Mouse (Mus musculus) thymus, postnatal 10 days (tissue): ENCODE data around the gene Nsmce4a.
A peak's percentile ranks its signal among the peaks of the same experiment; 100 is the strongest.
"Not testable (repeated sequence)": the region's sequence is repeated elsewhere in the genome, so short reads cannot be mapped to it uniquely, and the experiment has no call there.

Experiments used
- DNase-seq, 2 experiments: peaks; one replicate each; pipeline ENCODE4 v3.0.0; 2021; ENCODE audit warnings: low spot score in 2 of 2

Gene Nsmce4a

DNA sequence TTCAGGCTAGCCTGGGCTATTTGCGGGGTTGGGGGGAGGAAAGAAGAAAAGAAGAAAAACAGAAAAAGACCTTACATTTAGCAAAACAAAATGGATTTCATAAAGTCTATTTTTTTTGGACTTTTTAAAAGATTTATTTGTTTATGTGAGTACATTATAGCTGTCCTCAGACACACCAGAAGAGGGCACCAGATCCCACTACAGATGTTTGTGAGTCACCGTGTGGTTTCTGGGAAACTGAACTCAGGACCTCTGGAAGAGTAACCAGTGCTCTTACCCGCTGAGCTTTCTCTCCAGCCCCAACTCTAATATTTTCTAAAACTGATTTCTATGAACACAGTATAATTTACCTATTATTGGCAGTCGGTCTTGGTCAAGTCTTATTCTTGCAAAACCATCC is 37.7 kb downstream of the Nsmce4a start:
- DNase-seq: no peak

GRCm38 (mm10) chr7:130533316-130534260 is 39.3 kb downstream of the Nsmce4a start:
- DNase-seq: peak; percentile 50 to 84

- not testable (repeated sequence) for DNase-seq
These were observed 41.8 kb downstream of the Nsmce4a start for GRCm38 (mm10) chr7:130531138-130531537.

GRCm38 (mm10) chr7:130527306-130527705 is 45.6 kb downstream of the Nsmce4a start:
- DNase-seq: no peak

GRCm38 (mm10) chr7:130523451-130523850 is 49.5 kb downstream of the Nsmce4a start:
- DNase-seq: no peak

DNA sequence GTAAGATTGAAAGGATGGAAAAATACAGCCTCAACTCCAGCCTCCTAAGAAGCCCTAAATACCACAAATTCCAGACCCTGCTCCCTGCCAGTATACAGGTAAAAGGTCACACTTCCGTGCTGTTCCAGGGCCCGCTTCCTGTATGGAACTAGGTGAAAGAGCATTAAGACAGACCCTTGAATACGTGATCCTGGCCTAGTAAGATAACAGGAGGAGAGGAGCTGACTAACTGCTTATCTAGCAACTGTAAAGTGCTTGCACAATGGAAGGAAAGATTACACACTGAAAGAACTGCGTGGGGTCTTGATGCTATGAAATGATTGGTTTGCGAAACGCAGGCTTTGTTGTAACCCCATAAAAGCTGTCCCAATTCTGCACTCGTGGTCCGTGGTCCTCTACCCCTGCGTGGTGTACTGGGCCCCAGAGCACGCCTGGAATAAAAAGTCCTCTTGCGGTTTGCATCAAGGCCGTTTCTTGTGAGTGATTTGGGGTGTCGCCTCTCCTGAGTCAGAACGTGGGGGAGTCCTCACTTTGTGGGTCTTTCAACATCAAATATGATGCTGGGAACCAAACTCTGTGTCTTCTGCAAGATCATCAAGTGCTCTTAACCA is 52.0 kb downstream of the Nsmce4a start:
- DNase-seq: no peak

- no peak for DNase-seq
These were observed 52.9 kb downstream of the Nsmce4a start, which contains the start of gene Ate1 for GRCm38 (mm10) chr7:130520049-130520425. TSS of gene Ate1 (minus strand) at chr7:130520369.

GRCm38 (mm10) chr7:130519096-130520048 is 53.5 kb downstream of the Nsmce4a start:
- DNase-seq: peak; percentile 93 to 98

DNA sequence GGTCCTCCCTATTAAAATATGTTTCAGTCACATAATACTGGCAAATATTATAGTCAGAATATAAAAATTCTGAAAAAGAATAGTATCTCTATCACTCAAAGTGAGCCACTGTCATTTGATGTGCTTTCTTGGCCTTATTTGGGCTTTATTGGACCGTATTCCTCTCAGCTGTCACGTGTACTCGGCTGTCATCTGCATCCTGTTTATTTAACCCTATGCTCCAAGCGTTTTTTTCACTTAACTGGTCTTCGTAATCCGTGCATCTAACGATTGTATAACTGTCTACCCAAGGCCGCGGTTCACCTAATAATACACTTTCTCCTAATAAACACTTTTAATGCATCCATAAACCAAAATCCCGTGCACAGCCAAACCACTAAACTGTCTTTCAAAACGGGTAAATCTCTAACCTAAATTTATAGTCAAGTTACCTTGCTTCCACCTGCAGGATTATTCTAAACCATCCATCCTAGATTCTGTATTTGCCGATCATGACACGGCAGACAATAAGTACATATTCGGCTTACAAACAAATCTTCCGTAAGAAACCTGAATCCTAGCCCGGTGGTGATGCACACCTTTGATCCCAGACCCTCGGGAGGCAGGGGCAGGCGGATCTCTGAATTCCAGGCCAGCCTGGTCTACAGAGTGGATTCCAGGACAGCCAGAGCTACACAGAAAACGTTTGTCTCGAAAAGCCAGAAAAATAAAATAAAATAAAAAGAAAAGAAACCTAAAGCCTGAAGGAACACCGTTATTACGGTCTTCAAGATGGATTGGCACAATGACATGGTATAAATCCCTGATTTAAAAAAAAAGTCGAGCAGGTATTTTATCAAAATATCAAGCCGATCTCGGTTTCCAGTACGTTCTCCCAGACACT is 54.5 kb downstream of the Nsmce4a start:
- DNase-seq: peak in 1 of 2 experiments; percentile 10

DNA sequence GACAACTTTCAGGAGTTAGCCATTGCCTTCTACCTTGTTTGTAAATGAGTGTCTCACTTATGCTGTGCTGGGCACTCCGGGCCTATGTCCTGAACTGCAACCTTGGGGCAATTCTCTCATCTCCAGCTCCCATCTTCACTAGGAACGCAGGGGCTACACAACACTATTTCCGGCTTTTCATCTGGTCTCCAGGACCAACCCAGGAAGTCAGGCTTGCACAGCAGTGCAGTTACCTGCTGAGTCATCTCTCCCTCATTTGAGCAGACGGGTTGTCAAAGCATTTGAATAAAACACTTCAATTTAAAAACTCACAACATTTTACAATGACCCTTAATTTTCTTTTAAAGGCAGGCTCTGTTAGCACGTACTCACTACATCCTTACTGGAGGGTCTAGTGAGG is 62.7 kb downstream of the Nsmce4a start:
- no peak for DNase-seq

DNA sequence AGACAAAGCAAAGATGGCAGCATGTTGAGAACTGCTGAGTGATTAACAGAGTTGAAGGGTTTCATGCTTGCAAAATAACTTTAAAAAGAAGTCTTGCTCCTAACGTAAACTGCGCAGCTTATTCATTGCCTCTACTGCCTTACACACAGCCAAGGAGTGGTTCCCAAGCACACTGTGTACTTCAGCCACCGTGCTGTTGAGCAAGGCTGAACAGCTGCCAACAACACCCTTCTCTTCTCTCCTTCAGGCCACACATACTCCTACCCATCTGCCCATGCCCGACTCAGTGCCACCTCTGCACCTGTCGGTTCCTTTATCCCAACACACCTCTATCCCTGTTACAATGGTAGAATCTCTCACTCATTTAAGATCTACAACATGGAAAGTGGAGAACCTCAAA is 69.9 kb downstream of the Nsmce4a start:
- DNase-seq: no peak

GRCm38 (mm10) chr7:130501499-130501898 is 71.4 kb downstream of the Nsmce4a start:
- no peak for DNase-seq

- DNase-seq: no peak
These were observed 79.6 kb downstream of the Nsmce4a start for GRCm38 (mm10) chr7:130493346-130493745.

- no peak for DNase-seq
These were observed 80.9 kb downstream of the Nsmce4a start for GRCm38 (mm10) chr7:130492026-130492425.
